Mouse (Mus musculus): ENCODE results near the gene Tmprss7. TPM values are rescaled to one million over a fixed set of nuclear protein-coding genes. Genes with fewer than 3 reads are reported as not detected.

Tmprss7 gene
- total RNA-seq (2023) = not detected

DNA sequence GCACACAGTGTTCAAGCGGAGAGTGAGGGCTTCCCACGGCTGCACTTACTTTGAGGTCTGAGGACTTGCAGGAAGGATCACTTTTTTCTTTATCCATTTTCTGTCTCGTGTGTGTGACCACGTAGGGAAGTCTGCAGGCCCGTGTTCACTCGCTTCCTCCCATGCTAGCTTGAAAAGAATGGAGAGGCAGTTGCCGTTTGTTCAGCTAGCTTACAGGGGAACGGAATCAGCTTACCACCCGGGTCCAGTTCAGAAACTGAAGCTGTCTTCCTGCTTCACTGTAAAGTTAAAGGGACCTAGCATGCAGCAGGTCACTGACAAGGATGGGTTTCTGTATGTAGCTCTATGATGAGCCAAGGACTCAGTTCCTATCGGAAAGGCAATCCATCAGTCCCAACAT is at the start of gene Tmprss7:
Gene Tmprss7, minus strand, starts transcription at position 101 of the 400 bp plus-strand sequence.

DNA sequence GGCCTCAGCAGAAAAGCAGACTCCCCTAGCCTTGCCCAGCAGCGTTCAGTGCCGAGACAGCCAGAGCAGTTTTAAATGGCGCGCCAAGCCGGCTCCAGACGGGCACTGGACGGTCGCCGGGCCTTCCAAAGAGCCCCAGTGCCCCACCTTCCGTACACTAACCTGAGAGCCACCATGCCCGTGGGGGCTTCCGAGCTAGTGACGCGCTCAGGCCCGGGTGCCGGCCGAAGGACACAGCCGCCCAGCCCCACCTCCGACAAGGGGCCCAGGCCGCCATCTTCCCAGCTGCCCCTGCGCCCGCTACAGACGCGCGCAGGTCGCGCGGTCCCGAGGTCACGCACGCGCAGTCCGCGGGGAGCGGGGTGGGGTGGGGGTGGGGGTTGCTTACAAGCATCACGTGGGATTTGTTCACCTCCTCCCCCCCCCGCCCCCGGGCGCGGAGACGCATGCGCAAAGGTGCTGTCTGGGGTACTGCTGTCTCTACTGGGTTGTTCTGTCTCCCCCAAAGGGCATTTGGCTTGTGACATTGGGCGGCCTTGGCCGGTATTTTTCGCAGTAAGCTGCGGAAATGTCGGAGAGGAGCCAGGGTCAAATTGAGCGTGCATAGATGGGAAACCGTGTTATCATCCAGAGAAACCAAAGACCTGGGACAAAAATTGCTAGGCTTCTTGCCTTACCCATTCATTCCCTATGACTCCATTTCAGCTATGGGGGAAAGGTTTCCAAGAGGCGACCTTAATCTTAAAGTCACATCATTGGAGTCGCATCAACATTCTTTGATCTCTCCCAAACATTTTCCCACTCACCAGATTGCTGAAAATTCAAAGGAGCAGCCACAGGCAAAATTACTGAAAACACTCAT is 49.4 kb upstream of the Tmprss7 start, which contains the start of gene Abhd10:
Gene Abhd10, minus strand, starts transcription at position 341 of the 862 bp plus-strand sequence.

GRCm38 (mm10) chr16:45724061-45724741 is 30.7 kb upstream of the Tmprss7 start, which contains the start of gene Tagln3:
TSS of gene Tagln3 (minus strand) at chr16:45724608.

DNA sequence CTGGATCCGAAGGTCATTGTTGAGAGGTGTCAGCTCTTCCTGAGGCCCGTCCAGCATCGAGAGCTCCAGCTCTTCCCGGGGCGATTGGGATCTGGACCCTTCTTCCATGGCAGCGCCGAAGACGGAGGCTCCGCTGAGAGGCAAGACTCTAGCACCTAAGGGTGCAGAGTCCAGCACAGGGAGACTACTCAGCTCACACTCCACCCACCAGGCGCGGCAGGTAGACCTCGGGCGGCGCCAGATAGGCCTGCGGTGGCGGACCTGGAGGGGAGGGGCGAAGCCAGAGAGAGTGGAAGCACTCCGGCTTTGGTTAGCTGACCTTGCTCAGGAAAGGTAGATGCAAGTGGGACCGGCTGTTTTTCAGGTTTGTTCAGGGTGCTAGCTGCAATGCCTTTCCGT is 39.5 kb downstream of the Tmprss7 start, which contains the start of gene BC016579:
Gene BC016579, minus strand, starts transcription at position 135 of the 399 bp plus-strand sequence.

DNA sequence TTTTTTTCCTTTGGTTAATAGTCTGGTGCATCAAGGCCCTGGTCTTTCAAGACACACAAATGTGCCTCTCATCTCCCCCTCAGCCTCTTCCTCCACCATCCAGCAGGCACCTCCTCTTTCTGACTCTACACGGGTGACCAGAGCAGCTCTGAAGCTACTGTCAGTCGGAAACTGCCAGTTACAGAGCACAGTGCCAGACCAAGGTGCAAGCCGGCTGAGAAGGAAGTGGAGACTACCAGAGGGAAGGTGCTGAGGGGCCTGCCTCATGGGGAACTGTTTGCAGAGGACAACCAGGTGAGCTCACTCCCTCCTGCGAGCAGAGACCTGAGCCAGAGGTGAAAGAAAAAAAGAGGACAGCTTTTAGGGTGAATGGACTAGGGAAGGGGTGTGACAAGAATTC is 83.2 kb downstream of the Tmprss7 start, which contains the start of gene Gcsam:
Gene Gcsam, plus strand, starts transcription at position 114 of the 400 bp plus-strand sequence.

Other genes starting within 250 kb of the Tmprss7 start
- not detected for gene Gm609, start 200.7 kb downstream of the Tmprss7 start, total RNA-seq (2023)
- not detected for gene Gm17783, start 161.6 kb downstream of the Tmprss7 start, total RNA-seq (2023)
- not detected for gene Slc9c1, start 158.3 kb downstream of the Tmprss7 start, total RNA-seq (2023)
- gene Gcsam, start 83.3 kb downstream of the Tmprss7 start, total RNA-seq (2023) = under 1 TPM; 0.20 to 0.35 TPM
- gene BC016579, start 39.6 kb downstream of the Tmprss7 start, total RNA-seq (2023) = not detected
- gene Tagln3, start 30.9 kb upstream of the Tmprss7 start, total RNA-seq (2023) = under 1 TPM in 1 of 2 experiments, not detected in 1; 0.58 TPM
- gene Abhd10, start 49.3 kb upstream of the Tmprss7 start, total RNA-seq (2023) = 10 to 100 TPM; 20.8 to 21.4 TPM